Mouse (Mus musculus) E14TG2a.4 (cell line): ENCODE data around the gene Olfr223.

Experiments used
- CTCF ChIP-seq: conservative IDR thresholded peaks from 2 replicates; pipeline ENCODE4 v1.5.1; 2014; ENCODE audit warnings: low read length
- POU5F1 ChIP-seq: IDR thresholded peaks from 2 replicates; pipeline ENCODE4 v1.6.1; 2014; ENCODE audit warnings: low read length, borderline replicate concordance

DNA sequence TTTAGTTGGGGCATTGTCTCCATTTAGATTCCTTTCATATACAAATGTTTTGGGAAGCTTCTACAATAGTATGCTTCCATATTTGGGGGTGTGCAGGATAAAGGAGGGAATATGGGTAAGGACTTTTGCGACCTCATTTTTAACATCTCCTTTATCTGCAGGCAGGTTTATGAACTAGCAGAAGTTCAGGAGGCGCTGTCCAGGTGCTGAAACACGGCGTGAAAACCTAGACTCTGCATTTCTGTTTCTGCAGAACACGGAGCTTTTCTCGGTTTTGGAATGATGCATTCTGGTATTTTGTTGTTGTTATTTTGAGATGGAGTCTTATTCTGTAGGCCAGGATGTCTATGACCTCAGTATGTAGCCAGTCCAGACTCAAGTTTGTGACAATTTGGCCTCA lies 8.6 kb downstream of the Olfr223 start:
- TF ChIP-seq CTCF (no peak), POU5F1 (no peak)
